Mouse (Mus musculus) heart, postnatal 14 days (tissue): ENCODE measurements at regions not wholly inside any gene's neighbourhood (a gene's known extent, or its start where the extent isn't known, plus 50 kb on each side); places are given as distances from the start of the nearest gene placed in this dataset.

Experiments used
- DNase-seq, 2 experiments: peaks; one replicate each; pipeline ENCODE4 v3.0.0; 2021 to 2022
- intact Hi-C: fragments of 180-260 bp; cut with DNase I; formaldehyde crosslinking; loops from one replicate; pipeline ENCODE4 v1.15.1; 2025

GRCm38 (mm10) chr13:114523116-114523515 is 64.4 kb upstream of the Fst start:
- intact Hi-C loops = no loop called here
- peak in 1 of 2 experiments; percentile 4 for DNase-seq

GRCm38 (mm10) chr13:114526856-114527255 is 68.1 kb upstream of the Fst start:
- intact Hi-C loops = no loop called here
- no peak for DNase-seq

GRCm38 (mm10) chr13:114530171-114530774 is 71.5 kb upstream of the Fst start:
- DNase-seq = no peak
- intact Hi-C loops = no loop called here

DNA sequence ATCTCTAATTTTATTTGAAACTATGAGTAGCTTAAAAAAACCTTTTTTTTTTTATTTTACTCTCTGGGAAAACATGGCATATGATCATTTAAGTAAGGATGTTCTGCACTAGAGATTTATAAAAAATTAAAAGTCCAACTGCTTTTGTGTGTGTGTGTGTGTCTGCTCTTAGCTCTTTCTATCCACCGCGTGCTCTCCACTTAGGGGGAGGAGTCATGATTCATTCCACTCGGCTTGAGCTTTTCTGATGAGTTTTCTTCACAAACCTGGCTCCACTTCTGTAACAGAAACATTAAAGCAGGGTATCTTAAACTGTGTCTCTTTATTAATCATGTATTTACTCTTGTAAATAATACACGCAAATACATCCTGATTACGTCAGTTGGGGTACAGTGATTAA is 73.0 kb upstream of the Fst start:
- DNase-seq = no peak
- intact Hi-C loops = no loop called here

- intact Hi-C loops = no loop called here
Measured at GRCm38 (mm10) chr13:114532393-114533097, 73.8 kb upstream of the Fst start.

DNA sequence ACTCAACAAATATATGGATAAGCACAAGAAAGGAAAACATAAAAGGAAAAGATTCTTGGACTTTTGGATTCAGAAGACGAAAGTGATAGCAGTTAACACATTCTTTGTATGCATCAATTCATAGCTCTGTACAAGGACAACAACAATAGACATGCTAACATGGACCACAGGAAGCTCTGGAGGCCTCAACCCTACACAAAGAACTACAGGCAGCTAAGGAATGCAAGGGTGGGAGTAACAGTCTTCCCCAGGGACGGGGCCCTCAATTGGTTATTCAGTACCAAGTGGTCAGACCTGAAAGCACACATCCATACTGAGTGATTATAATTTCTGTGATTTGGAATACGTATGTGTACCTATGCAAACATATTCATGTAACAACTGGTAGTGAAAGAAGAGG is 75.8 kb upstream of the Fst start:
- no peak for DNase-seq
- intact Hi-C loops = no loop called here

More at GRCm38 (mm10) chr13:114532393-114533097, 73.8 kb upstream of the Fst start:
- DNase-seq = no peak

- intact Hi-C loops = no loop called here
- DNase-seq = no peak
Measured at GRCm38 (mm10) chr13:114535721-114536120, 77.0 kb upstream of the Fst start.

DNA sequence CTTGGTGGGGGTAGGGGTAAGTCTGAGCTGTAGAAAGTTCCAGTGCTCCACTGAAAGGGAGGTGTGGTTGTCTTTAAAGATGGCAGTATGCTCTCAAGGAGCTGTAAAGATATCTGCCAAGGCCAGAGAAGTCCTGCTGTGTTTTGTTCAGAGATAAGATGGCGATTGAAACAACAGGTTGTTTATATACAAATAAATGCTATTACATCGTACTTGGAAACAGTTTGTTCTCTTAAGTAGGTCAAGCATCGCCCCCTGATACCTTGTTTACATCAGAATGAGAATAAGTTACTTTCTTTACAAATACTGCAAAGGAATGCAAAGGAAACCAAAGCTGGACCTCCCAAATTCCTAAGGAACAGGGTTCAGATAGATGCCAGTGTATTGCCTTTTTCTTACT is 113.0 kb upstream of the Fst start:
- intact Hi-C loops = no loop called here
- DNase-seq = no peak

GRCm38 (mm10) chr13:114584566-114584965 is 125.8 kb upstream of the Fst start:
- intact Hi-C loops = no loop called here
- peak in 1 of 2 experiments; percentile 8 for DNase-seq

- intact Hi-C loops = no loop called here
Measured at GRCm38 (mm10) chr13:114587621-114588020, 128.9 kb upstream of the Fst start.

GRCm38 (mm10) chr13:114603341-114603740 is 144.6 kb upstream of the Fst start:
- intact Hi-C loops = no loop called here
- DNase-seq = no peak

More at GRCm38 (mm10) chr13:114587621-114588020, 128.9 kb upstream of the Fst start:
- no peak for DNase-seq

GRCm38 (mm10) chr13:114604037-114604694 is 145.4 kb upstream of the Fst start:
- no peak for DNase-seq
- intact Hi-C loops = no loop called here

GRCm38 (mm10) chr13:114613909-114614308 is 155.2 kb upstream of the Fst start:
- DNase-seq = no peak
- intact Hi-C loops = no loop called here

GRCm38 (mm10) chr13:114619416-114619815 is 160.7 kb upstream of the Fst start:
- DNase-seq = no peak
- intact Hi-C loops = no loop called here

DNA sequence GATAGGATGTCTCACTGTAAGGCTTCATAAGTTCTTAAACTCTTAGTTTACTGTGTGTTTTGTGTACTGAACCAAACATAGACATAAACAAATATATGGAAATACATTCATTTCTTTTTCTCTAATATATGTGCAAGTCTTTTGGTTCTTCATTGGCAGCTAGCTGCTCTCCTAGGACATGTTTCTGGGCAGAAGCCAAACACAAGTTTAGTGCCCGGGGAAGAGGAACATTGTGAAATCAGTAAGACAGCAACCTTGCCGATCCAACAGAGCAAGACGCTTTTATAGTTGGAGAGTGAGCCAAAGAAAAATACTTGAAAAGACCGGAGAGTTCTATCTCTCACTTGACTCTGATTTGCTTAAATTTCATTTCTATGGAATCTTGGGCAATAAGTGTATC is 178.0 kb upstream of the Fst start:
- peak in 1 of 2 experiments; percentile 12 for DNase-seq
- intact Hi-C loops = no loop called here

DNA sequence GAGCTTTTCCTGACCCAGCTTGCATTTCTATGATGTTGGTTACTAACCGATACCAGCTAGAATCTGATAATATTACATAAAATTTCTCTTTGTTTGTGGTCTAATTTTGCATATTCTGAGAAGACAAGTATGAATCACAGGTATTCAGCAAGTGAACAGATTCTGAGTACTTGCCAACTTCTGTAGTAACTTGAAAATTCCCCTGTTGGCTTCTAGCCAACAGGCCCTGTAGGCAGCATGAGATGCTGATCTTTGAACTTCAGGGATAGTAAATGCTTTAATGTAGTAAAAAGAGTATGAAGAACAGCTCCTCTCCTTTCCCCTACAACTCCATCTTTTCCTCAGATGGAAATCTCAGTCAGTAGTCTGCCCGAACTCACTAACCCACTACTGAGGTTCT is 178.5 kb upstream of the Mocs2 start:
- DNase-seq = no peak
- intact Hi-C loops = no loop called here

DNA sequence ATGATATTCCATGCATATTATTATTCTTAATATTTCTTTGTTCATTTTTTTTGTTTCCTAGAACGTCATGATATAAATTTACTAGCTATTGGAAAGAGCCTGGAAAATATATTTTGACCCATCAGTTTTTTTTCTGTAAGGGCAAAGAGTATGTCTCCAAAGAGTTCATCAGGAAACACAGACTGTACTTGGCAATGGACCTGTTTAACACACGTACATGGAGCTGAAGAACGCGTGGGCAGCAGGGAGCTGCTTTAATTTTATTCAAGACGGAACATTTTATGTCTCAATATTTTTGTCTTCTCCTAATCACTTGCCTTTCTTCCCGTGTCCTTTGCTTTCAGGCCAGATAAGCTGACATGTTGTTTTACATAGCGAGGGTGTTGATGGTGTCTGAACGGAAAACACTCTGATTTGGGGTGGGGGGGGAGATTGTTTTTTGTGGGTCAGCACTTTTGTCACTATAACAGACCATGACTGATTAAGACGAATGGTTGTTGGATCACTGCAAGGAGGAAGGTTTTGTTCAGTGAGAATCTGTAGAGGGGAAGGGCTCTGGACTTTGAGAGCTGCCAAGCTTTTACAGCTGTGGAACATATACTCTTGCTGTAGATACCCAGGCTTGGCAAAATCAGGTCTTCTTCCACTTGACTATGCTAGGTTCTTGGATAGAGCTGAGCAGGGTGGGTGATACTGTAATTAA is 176.2 kb upstream of the Mocs2 start:
- DNase-seq = no peak

DNA sequence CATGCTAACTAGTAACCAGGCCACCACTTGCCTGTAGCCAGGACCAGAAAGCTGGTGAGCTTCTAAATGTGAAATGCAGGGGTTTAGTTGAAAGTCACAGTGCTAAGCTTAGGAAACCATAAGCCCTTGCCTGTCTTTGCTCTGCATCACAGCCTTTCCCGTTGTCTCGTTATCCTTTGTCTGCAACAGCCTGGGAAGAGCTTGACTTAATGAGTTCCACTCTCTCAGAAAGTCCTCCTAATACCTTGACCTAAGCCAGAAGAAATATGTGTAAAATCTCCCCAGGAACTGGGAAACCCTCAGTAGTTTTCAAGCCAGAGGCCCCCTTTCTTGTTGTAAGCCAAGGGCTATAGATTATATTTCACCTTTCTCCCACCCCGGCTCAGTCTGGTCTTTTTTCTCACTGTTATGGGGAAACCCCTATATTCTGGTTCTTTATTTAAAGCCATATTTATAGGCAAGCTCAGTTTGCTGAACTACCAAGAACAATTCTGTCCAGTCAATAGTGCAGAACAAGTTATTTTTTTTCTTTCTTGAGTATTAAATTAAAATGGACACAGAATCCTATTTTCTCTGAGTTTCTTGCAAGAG is 175.0 kb upstream of the Mocs2 start:
- intact Hi-C loops = no loop called here

More for the DNA sequence above, 176.2 kb upstream of the Mocs2 start:
- intact Hi-C loops = no loop called here

DNA sequence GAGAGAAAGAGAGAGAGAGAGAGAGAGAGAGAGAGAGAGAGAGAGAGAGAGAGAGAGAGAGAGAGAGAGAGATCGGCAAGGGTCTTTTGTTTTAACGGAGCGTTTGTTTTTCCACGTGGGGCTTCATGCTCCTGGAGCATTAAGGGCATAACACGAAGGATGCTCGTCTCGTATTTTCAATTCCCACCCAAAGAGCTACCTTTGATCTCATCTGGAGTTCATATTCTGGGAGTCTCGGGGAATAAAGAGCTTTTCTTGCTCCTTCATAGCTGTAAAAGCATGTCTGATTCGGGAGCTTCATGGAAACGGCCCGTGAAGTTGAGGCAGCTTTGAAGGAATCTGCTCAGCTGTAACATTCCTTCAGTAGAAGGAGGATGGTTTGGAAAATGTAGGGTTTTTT is 174.5 kb upstream of the Mocs2 start:
- no peak for DNase-seq
- intact Hi-C loops = no loop called here

More for the DNA sequence above, 175.0 kb upstream of the Mocs2 start:
- no peak for DNase-seq

DNA sequence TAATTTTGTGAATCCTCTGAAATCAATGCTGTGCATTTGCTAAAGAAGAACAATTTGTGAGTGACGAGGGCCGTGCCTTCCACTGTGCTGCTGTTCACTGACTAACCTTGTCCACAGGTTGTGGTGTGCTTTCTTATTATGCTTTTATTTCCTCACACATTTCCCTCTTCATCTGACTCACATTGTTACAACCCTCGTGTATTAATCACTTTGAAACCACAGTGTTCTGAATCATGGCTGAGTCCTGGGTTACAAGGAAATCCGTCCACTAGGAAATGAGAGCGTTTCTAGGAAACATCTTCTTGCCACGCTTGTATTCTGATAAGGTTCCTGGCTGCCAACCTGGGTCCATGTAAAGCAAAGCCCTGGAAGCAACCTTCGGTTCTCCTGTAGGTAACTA is 163.8 kb upstream of the Mocs2 start:
- intact Hi-C loops = no loop called here
- DNase-seq = no peak
